Mouse (Mus musculus) midbrain, embryonic 10.5 days (tissue): ENCODE measurements around the gene Palb2. TPM values are rescaled to one million over a fixed set of nuclear protein-coding genes. Genes with fewer than 3 reads are reported as not detected.

ENCODE experiments used
- DNase-seq: peaks from one replicate; pipeline ENCODE4 v3.0.0-alpha.2; 2017; ENCODE audit warnings: low spot score
- H3K27ac ChIP-seq: fragments of 300-500 bp; sonication (generic); replicated peaks from 2 replicates; pipeline ENCODE4 v1.5.1; 2016; ENCODE audit warnings: mild to moderate bottlenecking
- H3K27me3 ChIP-seq: fragments of 300-500 bp; sonication (generic); 2 replicates; pipeline ENCODE4 v1.6.1; 2016; ENCODE audit warnings: low read depth, mild to moderate bottlenecking; ENCODE audit not compliant: poor library complexity, severe bottlenecking
- H3K36me3 ChIP-seq: fragments of 300-500 bp; sonication (generic); 2 replicates; pipeline ENCODE4 v1.6.1; 2016; ENCODE audit warnings: mild to moderate bottlenecking, moderate library complexity
- H3K4me1 ChIP-seq: fragments of 300-500 bp; sonication (generic); 2 replicates; pipeline ENCODE4 v1.6.1; 2016
- H3K4me3 ChIP-seq: fragments of 300-500 bp; sonication (generic); 2 replicates; pipeline ENCODE4 v1.5.1; 2016; ENCODE audit warnings: mild to moderate bottlenecking, moderate library complexity
- H3K9me3 ChIP-seq: fragments of 300-500 bp; sonication (generic); replicated peaks from 2 replicates; pipeline ENCODE4 v1.6.1; 2016; ENCODE audit warnings: mild to moderate bottlenecking
- WGBS: fragments of 180-500 bp; shearing (Covaris S2); methylation state at CpG from one replicate; pipeline ENCODE4 v1.1.7; 2016; 5-methylcytosine and 5-hydroxymethylcytosine counted together
- polyA plus RNA-seq: library from polyadenylated mRNA; unstranded; fragments of >200 nt; fragmentation: Nextera tagmentation; extraction: Ambion mirVana; gene quantifications from 2 replicates; pipeline ENCODE4 v1.2.1, GENCODE M21; 2016

Gene Palb2
- polyA plus RNA-seq, 1 experiment from 2014 or later: 26.0 TPM

GRCm38 (mm10) chr7:122087195-122087982 lies 45.4 kb downstream of the Palb2 start:
- Histone ChIP-seq H3K9me3 (no peaks in the 10 kb centered on the region), H3K27ac (no peak overlapping the region), H3K4me1 (no peaks in the 10 kb centered on the region), H3K27me3 (no peaks in the 10 kb centered on the region), H3K4me3 (no peak overlapping the region), H3K36me3 (peaks cover 94% of the 10 kb centered on the region)
- WGBS: 94% methylated on average over 11 of the region's 11 CpGs
- DNase-seq: no peak

GRCm38 (mm10) chr7:122081071-122081470 lies 51.7 kb downstream of the Palb2 start:
- Histone ChIP-seq H3K4me3 (no peak overlapping the region), H3K36me3 (peaks cover 94% of the 10 kb centered on the region), H3K4me1 (no peaks in the 10 kb centered on the region), H3K27me3 (no peaks in the 10 kb centered on the region), H3K27ac (no peak overlapping the region), H3K9me3 (no peaks in the 10 kb centered on the region)
- DNase-seq: no peak
- WGBS: 90% methylated on average over 1 of the region's 1 CpGs

- Histone ChIP-seq H3K4me3 (no peak overlapping the region), H3K9me3 (no peaks in the 10 kb centered on the region), H3K27ac (no peak overlapping the region), H3K36me3 (peaks cover 94% of the 10 kb centered on the region), H3K4me1 (no peaks in the 10 kb centered on the region), H3K27me3 (no peaks in the 10 kb centered on the region)
- DNase-seq: no peak
- 92% methylated on average over 8 of the region's 8 CpGs for WGBS
Measured at GRCm38 (mm10) chr7:122079798-122080554, 52.8 kb downstream of the Palb2 start.

- WGBS: 89% methylated on average over 3 of the region's 3 CpGs
- H3K4me3 ChIP-seq: no peak overlapping the region
- no peaks in the 10 kb centered on the region for H3K9me3 ChIP-seq
- peaks cover 2% of the 10 kb centered on the region; the same call in 1 of the 2 replicates for H3K4me1 ChIP-seq
- no peak for DNase-seq
- no peaks in the 10 kb centered on the region for H3K27me3 ChIP-seq
- H3K36me3 ChIP-seq: peaks cover 100% of the 10 kb centered on the region
- H3K27ac ChIP-seq: no peak overlapping the region
Measured at GRCm38 (mm10) chr7:122074374-122074773, 58.4 kb downstream of the Palb2 start.

GRCm38 (mm10) chr7:122067517-122068381 lies 65.0 kb downstream of the Palb2 start:
- peak overlapping the region; percentile 97 for H3K27ac ChIP-seq
- H3K27me3 ChIP-seq: no peaks in the 10 kb centered on the region
- H3K9me3 ChIP-seq: no peaks in the 10 kb centered on the region
- no peak for DNase-seq
- H3K4me1 ChIP-seq: peaks cover 34% of the 10 kb centered on the region
- peaks cover 47% of the 10 kb centered on the region for H3K36me3 ChIP-seq
- H3K4me3 ChIP-seq: peak overlapping the region; percentile 99
- 2% methylated on average over 50 of the region's 58 CpGs for WGBS

- Histone ChIP-seq H3K4me1 (peaks cover 34% of the 10 kb centered on the region), H3K27ac (peak within 1 kb of the TSS; percentile 97), H3K27me3 (no peaks in the 10 kb centered on the region), H3K36me3 (peaks cover 47% of the 10 kb centered on the region), H3K4me3 (peak within 1 kb of the TSS; percentile 99), H3K9me3 (no peaks in the 10 kb centered on the region)
- WGBS: under 1% methylated on average over 60 of the region's 60 CpGs
- DNase-seq: peak; percentile 96
Measured at GRCm38 (mm10) chr7:122066945-122067516, 65.8 kb downstream of the Palb2 start, which contains the start of the genes Ubfd1 and Ears2. Gene Ubfd1, plus strand, starts transcription at chr7:122067175. Gene Ears2, minus strand, starts transcription at chr7:122067263.

- Histone ChIP-seq H3K4me3 (peak overlapping the region; percentile 99), H3K36me3 (peaks cover 47% of the 10 kb centered on the region), H3K27me3 (no peaks in the 10 kb centered on the region), H3K9me3 (no peaks in the 10 kb centered on the region), H3K27ac (peak overlapping the region; percentile 97), H3K4me1 (peaks cover 34% of the 10 kb centered on the region)
- DNase-seq: no peak
- WGBS: 23% methylated on average over 31 of the region's 31 CpGs
Measured at GRCm38 (mm10) chr7:122066102-122066944, 66.5 kb downstream of the Palb2 start.

- no peaks in the 10 kb centered on the region for H3K27me3 ChIP-seq
- WGBS: 85% methylated on average over 1 of the region's 1 CpGs
- H3K36me3 ChIP-seq: peaks cover 47% of the 10 kb centered on the region
- no peak for DNase-seq
- H3K4me1 ChIP-seq: peaks cover 34% of the 10 kb centered on the region
- H3K27ac ChIP-seq: no peak overlapping the region
- no peaks in the 10 kb centered on the region for H3K9me3 ChIP-seq
- peak overlapping the region; percentile 99; the same call in 1 of the 2 replicates for H3K4me3 ChIP-seq
Measured at GRCm38 (mm10) chr7:122065656-122066055, 67.1 kb downstream of the Palb2 start.

Other genes with a start within 250 kb of the Palb2 start
- 22.1 and 25.4 TPM in 2 replicates for gene Cog7, start 151.3 kb downstream of the Palb2 start, polyA plus RNA-seq
- 81.5 and 90.3 TPM in 2 replicates for gene Gga2, start 111.8 kb downstream of the Palb2 start, polyA plus RNA-seq
- gene Ubfd1, start 65.8 kb downstream of the Palb2 start, polyA plus RNA-seq: 64.7 and 65.7 TPM in 2 replicates
- gene Ears2, start 65.7 kb downstream of the Palb2 start, polyA plus RNA-seq: 18.9 and 19.2 TPM in 2 replicates
- gene Ndufab1, start 31.1 kb downstream of the Palb2 start, polyA plus RNA-seq: 757 and 815 TPM in 2 replicates
- 130 and 143 TPM in 2 replicates for gene Dctn5, start 56 bp upstream of the Palb2 start, polyA plus RNA-seq
- gene Plk1, start 26.5 kb upstream of the Palb2 start, polyA plus RNA-seq: 222 and 248 TPM in 2 replicates
- 0.11 TPM in 1 of 2 replicates, not detected in the other for gene Ern2, start 53.2 kb upstream of the Palb2 start, polyA plus RNA-seq
- 0.21 TPM in 1 of 2 replicates, not detected in the other for gene Chp2, start 86.5 kb upstream of the Palb2 start, polyA plus RNA-seq
- gene Prkcb, start 155.8 kb upstream of the Palb2 start, polyA plus RNA-seq: 5.7 and 9.7 TPM in 2 replicates